Mouse (Mus musculus) hindbrain, embryonic 15.5 days (tissue): ENCODE measurements at regions not wholly inside any gene's neighbourhood (a gene's known extent, or its start where the extent isn't known, plus 50 kb on each side); places are given as distances from the start of the nearest gene placed in this dataset.
A peak's percentile ranks its signal among the peaks of the same experiment; 100 is the strongest.

ENCODE experiments used
- ATAC-seq: fragments of 200-750 bp; cut with Nextera tagmentation; 2 replicates; pipeline ENCODE4 v1.8.0; 2017; ENCODE audit warnings: low read depth, moderate number of reproducible peaks, moderate TSS enrichment; ENCODE audit not compliant: low FRiP score
- H3K27ac ChIP-seq: fragments of 300-500 bp; sonication (generic); replicated peaks from 2 replicates; pipeline ENCODE4 v1.5.1; 2015; ENCODE audit warnings: mild to moderate bottlenecking, inconsistent platforms
- H3K27me3 ChIP-seq: fragments of 300-500 bp; sonication (generic); 2 replicates; pipeline ENCODE4 v1.6.1; 2015; ENCODE audit warnings: control low read depth, inconsistent platforms
- H3K36me3 ChIP-seq: fragments of 300-500 bp; sonication (generic); 2 replicates; pipeline ENCODE4 v1.6.1; 2015; ENCODE audit warnings: control low read depth, inconsistent platforms
- H3K4me1 ChIP-seq: fragments of 300-500 bp; sonication (generic); replicated peaks from 2 replicates; pipeline ENCODE4 v1.6.1; 2015; ENCODE audit warnings: control low read depth, inconsistent platforms
- H3K4me2 ChIP-seq: fragments of 300-500 bp; sonication (generic); 2 replicates; pipeline ENCODE4 v1.6.1; 2015; ENCODE audit warnings: moderate library complexity, mild to moderate bottlenecking, inconsistent platforms
- H3K4me3 ChIP-seq: fragments of 300-500 bp; sonication (generic); 2 replicates; pipeline ENCODE4 v1.5.1; 2015; ENCODE audit warnings: mild to moderate bottlenecking, inconsistent platforms
- H3K9ac ChIP-seq: fragments of 300-500 bp; sonication (generic); 2 replicates; pipeline ENCODE4 v1.6.1; 2015; ENCODE audit warnings: inconsistent platforms
- H3K9me3 ChIP-seq: fragments of 300-500 bp; sonication (generic); 2 replicates; pipeline ENCODE4 v1.6.1; 2016; ENCODE audit warnings: control low read depth, inconsistent platforms
- WGBS: fragments of 180-500 bp; shearing (Covaris S2); methylation state at CpG from one replicate; pipeline ENCODE4 v1.1.7; 2015; 5-methylcytosine and 5-hydroxymethylcytosine counted together

- no peak overlapping the region for H3K4me3 ChIP-seq
- no peaks in the 10 kb centered on the region for H3K9me3 ChIP-seq
- H3K9ac ChIP-seq, result no peak overlapping the region
- H3K4me1 ChIP-seq, result no peaks in the 10 kb centered on the region
- H3K27me3 ChIP-seq, result no peaks in the 10 kb centered on the region
- H3K27ac ChIP-seq, result no peak overlapping the region
- WGBS, result 86% methylated on average over 10 of the region's 10 CpGs
- H3K36me3 ChIP-seq, result no peaks in the 10 kb centered on the region
- no peak overlapping the region for H3K4me2 ChIP-seq
- ATAC-seq, result no peak
Measured at GRCm38 (mm10) chr10:118989812-118990211, 119.8 kb upstream of the Dyrk2 start.

- H3K4me3 ChIP-seq, result no peak overlapping the region
- H3K36me3 ChIP-seq, result no peaks in the 10 kb centered on the region
- no peaks in the 10 kb centered on the region for H3K4me1 ChIP-seq
- no peak overlapping the region for H3K9ac ChIP-seq
- WGBS, result 86% methylated on average over 6 of the region's 6 CpGs
- H3K27ac ChIP-seq, result no peak overlapping the region
- no peak for ATAC-seq
- no peak overlapping the region for H3K4me2 ChIP-seq
- H3K27me3 ChIP-seq, result no peaks in the 10 kb centered on the region
- no peaks in the 10 kb centered on the region for H3K9me3 ChIP-seq
Measured at GRCm38 (mm10) chr10:118988249-118988648, 118.2 kb upstream of the Dyrk2 start.

GRCm38 (mm10) chr10:118984580-118984979, 114.6 kb upstream of the Dyrk2 start:
- Histone ChIP-seq H3K27ac (no peak overlapping the region), H3K9me3 (no peaks in the 10 kb centered on the region), H3K4me1 (no peaks in the 10 kb centered on the region), H3K36me3 (no peaks in the 10 kb centered on the region), H3K4me2 (no peak overlapping the region), H3K9ac (no peak overlapping the region), H3K27me3 (no peaks in the 10 kb centered on the region), H3K4me3 (no peak overlapping the region)
- no peak for ATAC-seq
- WGBS, result 72% methylated on average over 5 of the region's 5 CpGs

GRCm38 (mm10) chr10:118981446-118981845, 111.4 kb upstream of the Dyrk2 start:
- Histone ChIP-seq H3K4me3 (no peak overlapping the region), H3K4me2 (no peak overlapping the region), H3K4me1 (0 out of 2 replicates have a peak, but pooled peaks cover under 1% of the 10 kb centered on the region), H3K9ac (no peak overlapping the region), H3K9me3 (no peaks in the 10 kb centered on the region), H3K36me3 (no peaks in the 10 kb centered on the region), H3K27ac (no peak overlapping the region), H3K27me3 (0 out of 2 replicates have a peak, but pooled peaks cover 3% of the 10 kb centered on the region)
- no peak for ATAC-seq
- WGBS, result 82% methylated on average over 5 of the region's 5 CpGs

- Histone ChIP-seq H3K9me3 (no peaks in the 10 kb centered on the region), H3K9ac (no peak overlapping the region), H3K27ac (no peak overlapping the region), H3K4me3 (no peak overlapping the region), H3K4me2 (no peak overlapping the region), H3K27me3 (0 out of 2 replicates have a peak, but pooled peaks cover 3% of the 10 kb centered on the region), H3K4me1 (peaks cover 8% of the 10 kb centered on the region; the same call in 1 of the 2 replicates), H3K36me3 (no peaks in the 10 kb centered on the region)
- 51% methylated on average over 13 of the region's 13 CpGs for whole genome bisulfite sequencing
- no peak for ATAC-seq
Measured at GRCm38 (mm10) chr10:118979339-118979738, 109.3 kb upstream of the Dyrk2 start.

GRCm38 (mm10) chr10:118978181-118978743, 108.3 kb upstream of the Dyrk2 start:
- H3K4me3 ChIP-seq, result no peak overlapping the region
- H3K36me3 ChIP-seq, result no peaks in the 10 kb centered on the region
- H3K27ac ChIP-seq, result no peak overlapping the region
- no peak for ATAC-seq
- 82% methylated on average over 10 of the region's 10 CpGs for WGBS
- 0 out of 2 replicates have a peak, but pooled peaks cover 3% of the 10 kb centered on the region for H3K27me3 ChIP-seq
- H3K4me1 ChIP-seq, result peaks cover 8% of the 10 kb centered on the region; the same call in 1 of the 2 replicates
- no peaks in the 10 kb centered on the region for H3K9me3 ChIP-seq
- H3K4me2 ChIP-seq, result no peak overlapping the region
- H3K9ac ChIP-seq, result no peak overlapping the region

GRCm38 (mm10) chr10:118976447-118976846, 106.4 kb upstream of the Dyrk2 start:
- Histone ChIP-seq H3K36me3 (no peaks in the 10 kb centered on the region), H3K27me3 (0 out of 2 replicates have a peak, but pooled peaks cover 3% of the 10 kb centered on the region), H3K4me3 (no peak overlapping the region), H3K27ac (no peak overlapping the region), H3K9me3 (no peaks in the 10 kb centered on the region), H3K4me2 (no peak overlapping the region), H3K4me1 (peaks cover 8% of the 10 kb centered on the region; the same call in 1 of the 2 replicates), H3K9ac (no peak overlapping the region)
- 69% methylated on average over 10 of the region's 10 CpGs for WGBS
- no peak for ATAC-seq

- WGBS, result 71% methylated on average over 2 of the region's 2 CpGs
- H3K36me3 ChIP-seq, result no peaks in the 10 kb centered on the region
- no peak overlapping the region for H3K4me3 ChIP-seq
- ATAC-seq, result no peak
- H3K4me1 ChIP-seq, result peaks cover 8% of the 10 kb centered on the region; the same call in 1 of the 2 replicates
- no peaks in the 10 kb centered on the region for H3K9me3 ChIP-seq
- 0 out of 2 replicates have a peak, but pooled peaks cover 3% of the 10 kb centered on the region for H3K27me3 ChIP-seq
- H3K4me2 ChIP-seq, result no peak overlapping the region
- no peak overlapping the region for H3K9ac ChIP-seq
- H3K27ac ChIP-seq, result no peak overlapping the region
Measured at GRCm38 (mm10) chr10:118975772-118976171, 105.8 kb upstream of the Dyrk2 start.

- ATAC-seq, result no peak
- Histone ChIP-seq H3K27ac (no peak overlapping the region), H3K4me1 (peaks cover 8% of the 10 kb centered on the region; the same call in 1 of the 2 replicates), H3K4me2 (no peak overlapping the region), H3K27me3 (0 out of 2 replicates have a peak, but pooled peaks cover 3% of the 10 kb centered on the region), H3K9me3 (no peaks in the 10 kb centered on the region), H3K9ac (no peak overlapping the region), H3K36me3 (no peaks in the 10 kb centered on the region), H3K4me3 (no peak overlapping the region)
- whole genome bisulfite sequencing, result 35% methylated on average over 4 of the region's 4 CpGs
Measured at GRCm38 (mm10) chr10:118973324-118973723, 103.3 kb upstream of the Dyrk2 start.

GRCm38 (mm10) chr10:118972626-118973025, 102.6 kb upstream of the Dyrk2 start:
- 94% methylated on average over 4 of the region's 4 CpGs for WGBS
- Histone ChIP-seq H3K36me3 (no peaks in the 10 kb centered on the region), H3K9ac (no peak overlapping the region), H3K9me3 (no peaks in the 10 kb centered on the region), H3K4me3 (no peak overlapping the region), H3K4me2 (no peak overlapping the region), H3K27ac (no peak overlapping the region), H3K4me1 (peaks cover 8% of the 10 kb centered on the region; the same call in 1 of the 2 replicates), H3K27me3 (no peaks in the 10 kb centered on the region)
- no peak for ATAC-seq

GRCm38 (mm10) chr10:118970457-118971175, 100.6 kb upstream of the Dyrk2 start:
- Histone ChIP-seq H3K27ac (no peak overlapping the region), H3K9ac (no peak overlapping the region), H3K36me3 (no peaks in the 10 kb centered on the region), H3K27me3 (no peaks in the 10 kb centered on the region), H3K9me3 (no peaks in the 10 kb centered on the region), H3K4me1 (no peaks in the 10 kb centered on the region), H3K4me3 (no peak overlapping the region), H3K4me2 (no peak overlapping the region)
- ATAC-seq, result no peak
- WGBS, result 59% methylated on average over 14 of the region's 14 CpGs

- peak; percentile 84 for ATAC-seq
- Histone ChIP-seq H3K36me3 (no peaks in the 10 kb centered on the region), H3K4me1 (peaks cover 17% of the 10 kb centered on the region), H3K4me3 (no peak overlapping the region), H3K27me3 (0 out of 2 replicates have a peak, but pooled peaks cover 3% of the 10 kb centered on the region), H3K9ac (no peak overlapping the region), H3K27ac (no peak overlapping the region), H3K9me3 (no peaks in the 10 kb centered on the region), H3K4me2 (no peak overlapping the region)
- WGBS, result 14% methylated on average over 7 of the region's 7 CpGs
Measured at GRCm38 (mm10) chr10:118961713-118962181, 91.7 kb upstream of the Dyrk2 start.
